Mouse (Mus musculus): Measurements from ENCODE around the gene Ctsj. TPM values are rescaled to one million over a fixed set of nuclear protein-coding genes. Genes with fewer than 3 reads are reported as not detected.

The Ctsj gene
- polyA plus RNA-seq, 1 experiment = not detected

DNA sequence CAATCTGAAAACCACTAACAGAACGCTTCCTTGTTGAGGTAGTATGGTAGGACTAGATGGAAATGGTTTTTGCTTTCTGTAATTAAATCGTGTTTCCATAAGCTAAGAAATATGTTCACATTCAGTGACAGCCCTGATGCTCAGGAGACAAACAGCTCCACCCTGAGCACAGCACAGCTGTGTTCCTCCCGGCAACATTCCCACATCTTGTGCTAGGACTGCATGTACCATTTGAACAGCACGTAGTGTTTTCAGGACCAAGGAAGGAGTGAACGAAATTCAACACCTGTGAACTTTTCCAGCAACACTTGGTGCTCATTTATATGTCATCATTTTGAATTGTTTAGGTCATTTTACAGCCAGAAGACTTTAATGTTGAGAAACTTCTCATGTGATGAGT lies 44.1 kb downstream of the Ctsj start:
- H3K27ac ChIP-seq (ENCODE audit: control insufficient read depth, insufficient read depth, low read depth, low read length) = no peak overlapping the region

More for the DNA sequence above, 44.1 kb downstream of the Ctsj start:
- Histone ChIP-seq H3K4me1 (ENCODE audit: control insufficient read depth, insufficient read depth, low read length) (no peaks in the 10 kb centered on the region), H3K27me3 (ENCODE audit: control insufficient read depth, insufficient read depth, low read length) (no peaks in the 10 kb centered on the region), H3K36me3 (ENCODE audit: control insufficient read depth, insufficient read depth, low read length) (no peaks in the 10 kb centered on the region), H3K4me3 (ENCODE audit: control insufficient read depth, low read depth, low read length) (no peak overlapping the region)
- TF ChIP-seq CTCF (IDR thresholded peaks at IDR 0.05; ENCODE audit: control insufficient read depth, insufficient read depth, insufficient replicate concordance, low read depth, low read length) (no peak), POLR2A (IDR thresholded peaks at IDR 0.05; ENCODE audit: control insufficient read depth, low read depth, low read length) (no peak)

Other genes starting within 250 kb of the Ctsj start
- not detected in 2 replicates for gene BC051665, start 219.6 kb downstream of the Ctsj start, polyA plus RNA-seq (2012; rRNA removed)
- gene Ctsll3, start 203.1 kb downstream of the Ctsj start, polyA plus RNA-seq (2012; rRNA removed) = not detected in 2 replicates
- gene 4930486L24Rik, start 141.5 kb downstream of the Ctsj start, polyA plus RNA-seq (2012; rRNA removed) = 0.23 and 0.36 TPM in 2 replicates
- gene Gm49392, start 109.1 kb downstream of the Ctsj start, polyA plus RNA-seq (2012; rRNA removed) = 0.12 TPM in 1 of 2 replicates, not detected in the other
- gene Ctla2b, start 108.5 kb downstream of the Ctsj start, polyA plus RNA-seq (2012; rRNA removed) = 0.23 TPM in 1 of 2 replicates, not detected in the other
- not detected in 2 replicates for gene Tpbpb, start 101.1 kb downstream of the Ctsj start, polyA plus RNA-seq (2012; rRNA removed)
- not detected in 2 replicates for gene Gm49393, start 70.4 kb downstream of the Ctsj start, polyA plus RNA-seq (2012; rRNA removed)
- gene Gm49391, start 69.4 kb downstream of the Ctsj start, polyA plus RNA-seq (2012; rRNA removed) = 0.15 and 0.37 TPM in 2 replicates
- gene Ctla2a, start 69.3 kb downstream of the Ctsj start, polyA plus RNA-seq (2012; rRNA removed) = 0.22 and 1.2 TPM in 2 replicates
- gene Tpbpa, start 64.0 kb downstream of the Ctsj start, polyA plus RNA-seq (2012; rRNA removed) = not detected in 2 replicates
- gene Ctsq, start 34.7 kb upstream of the Ctsj start, polyA plus RNA-seq (2012; rRNA removed) = not detected in 2 replicates
- not detected in 2 replicates for gene Ctsr, start 158.3 kb upstream of the Ctsj start, polyA plus RNA-seq (2012; rRNA removed)
- gene Cts6, start 197.5 kb upstream of the Ctsj start, polyA plus RNA-seq (2012; rRNA removed) = not detected in 2 replicates
- gene Cts8, start 249.4 kb upstream of the Ctsj start, polyA plus RNA-seq (2012; rRNA removed) = not detected in 2 replicates

Data from testis, adult 2 months (tissue).